Mouse (Mus musculus) heart, embryonic 14.5 days (tissue): ENCODE measurements around the gene Pkib. TPM values are rescaled to one million over a fixed set of nuclear protein-coding genes. Genes with fewer than 3 reads are reported as not detected.
A peak's percentile ranks its signal among the peaks of the same experiment; 100 is the strongest.

ENCODE experiments used
- ATAC-seq: fragments of 200-750 bp; cut with Nextera tagmentation; 2 replicates; pipeline ENCODE4 v1.8.0; 2017; ENCODE audit warnings: low read depth, moderate TSS enrichment; ENCODE audit not compliant: insufficient number of reproducible peaks, insufficient read depth, low FRiP score
- H3K27ac ChIP-seq, 2 experiments: fragments of 200-500 bp in 1 of 2; fragments of 300-500 bp in 1 of 2; sonication (generic) in 1 of 2; replicated peaks in 1 of 2; 2 replicates each; pipeline ENCODE4 v1.5.1; 2012 to 2014; ENCODE audit warnings: low read depth in 2 of 2, low read length in 2 of 2, control low read depth in 1 of 2, mild to moderate bottlenecking in 1 of 2, mixed read lengths in 1 of 2; ENCODE audit not compliant: control insufficient read depth in 1 of 2, insufficient read depth in 1 of 2
- H3K27me3 ChIP-seq: fragments of 300-500 bp; sonication (generic); 2 replicates; pipeline ENCODE4 v1.6.1; 2014; ENCODE audit warnings: mild to moderate bottlenecking, low read length, control low read depth; ENCODE audit not compliant: control insufficient read depth, insufficient read depth
- H3K36me3 ChIP-seq: fragments of 300-500 bp; sonication (generic); 2 replicates; pipeline ENCODE4 v1.6.1; 2014; ENCODE audit warnings: mild to moderate bottlenecking, control low read depth, low read length, mixed read lengths; ENCODE audit not compliant: control insufficient read depth, insufficient read depth
- H3K4me1 ChIP-seq, 2 experiments: fragments of 200-500 bp in 1 of 2; fragments of 300-500 bp in 1 of 2; sonication (generic) in 1 of 2; 2 replicates each; pipeline ENCODE4 v1.6.1; 2012 to 2014; ENCODE audit warnings: low read length in 2 of 2, control low read depth in 1 of 2, mixed read lengths in 1 of 2; ENCODE audit not compliant: control insufficient read depth in 2 of 2, insufficient read depth in 2 of 2
- H3K4me2 ChIP-seq: fragments of 300-500 bp; sonication (generic); 2 replicates; pipeline ENCODE4 v1.6.1; 2014; ENCODE audit warnings: mild to moderate bottlenecking, low read length
- H3K4me3 ChIP-seq, 2 experiments: fragments of 200-500 bp in 1 of 2; fragments of 300-500 bp in 1 of 2; sonication (generic) in 1 of 2; 2 replicates each; pipeline ENCODE4 v1.5.1; 2012 to 2014; ENCODE audit warnings: low read length in 2 of 2, mild to moderate bottlenecking in 2 of 2, control low read depth in 1 of 2, low read depth in 1 of 2, moderate library complexity in 1 of 2; ENCODE audit not compliant: control insufficient read depth in 1 of 2, insufficient read depth in 1 of 2
- H3K9ac ChIP-seq: fragments of 300-500 bp; sonication (generic); 2 replicates; pipeline ENCODE4 v1.6.1; 2014; ENCODE audit warnings: mild to moderate bottlenecking, low read length
- H3K9me3 ChIP-seq: fragments of 300-500 bp; sonication (generic); 2 replicates; pipeline ENCODE4 v1.6.1; 2016; ENCODE audit warnings: low read length, control low read depth; ENCODE audit not compliant: control insufficient read depth
- WGBS: fragments of 180-500 bp; shearing (Covaris S2); extraction: QIAGEN DNeasy Blood & Tissue Kit; methylation state at CpG from one replicate; pipeline ENCODE4 v1.1.7; 2014; 5-methylcytosine and 5-hydroxymethylcytosine counted together
- polyA plus RNA-seq: library from polyadenylated mRNA; unstranded; fragments of >200 nt; fragmentation: Nextera tagmentation; extraction: Ambion mirVana; gene quantifications from 2 replicates; pipeline ENCODE4 v1.2.1, GENCODE M21; 2014

The Pkib gene
- polyA plus RNA-seq, 1 experiment from 2014 or later, result 2.0 TPM

- WGBS, result 70% methylated on average over 3 of the region's 3 CpGs
- no peak overlapping the region for H3K9ac ChIP-seq
- no peaks in the 10 kb centered on the region for H3K9me3 ChIP-seq
- no peaks in the 10 kb centered on the region for H3K36me3 ChIP-seq
- H3K4me3 ChIP-seq, result no peak overlapping the region
- no peak overlapping the region for H3K4me2 ChIP-seq
- H3K27me3 ChIP-seq, result no peaks in the 10 kb centered on the region
- no peak for ATAC-seq
- H3K4me1 ChIP-seq, result 0 out of 4 replicates have a peak, but pooled peaks cover 0 to 2% of the 10 kb centered on the region in 2 experiments
- H3K27ac ChIP-seq, result no peak overlapping the region
These were observed 99.9 kb downstream of the Pkib start for GRCm38 (mm10) chr10:57731672-57732071.

GRCm38 (mm10) chr10:57740733-57741132 lies 109.0 kb downstream of the Pkib start:
- 79% methylated on average over 4 of the region's 4 CpGs for WGBS
- Histone ChIP-seq H3K4me2 (no peak overlapping the region), H3K9me3 (no peaks in the 10 kb centered on the region), H3K27ac (no peak overlapping the region), H3K4me1 (no peaks in the 10 kb centered on the region), H3K4me3 (no peak overlapping the region), H3K9ac (no peak overlapping the region), H3K36me3 (no peaks in the 10 kb centered on the region), H3K27me3 (no peaks in the 10 kb centered on the region)
- ATAC-seq, result no peak

- H3K4me1 ChIP-seq, result no peaks in the 10 kb centered on the region
- H3K9ac ChIP-seq, result no peak overlapping the region
- no peaks in the 10 kb centered on the region for H3K36me3 ChIP-seq
- ATAC-seq, result no peak
- no peaks in the 10 kb centered on the region for H3K9me3 ChIP-seq
- WGBS, result 51% methylated on average over 2 of the region's 2 CpGs
- no peaks in the 10 kb centered on the region for H3K27me3 ChIP-seq
- no peak overlapping the region for H3K27ac ChIP-seq
- no peak overlapping the region for H3K4me3 ChIP-seq
- H3K4me2 ChIP-seq, result no peak overlapping the region
These were observed 109.6 kb downstream of the Pkib start for GRCm38 (mm10) chr10:57741351-57741750.

GRCm38 (mm10) chr10:57743045-57743444 lies 111.3 kb downstream of the Pkib start:
- Histone ChIP-seq H3K9me3 (no peaks in the 10 kb centered on the region), H3K36me3 (no peaks in the 10 kb centered on the region), H3K4me3 (no peak overlapping the region), H3K27me3 (no peaks in the 10 kb centered on the region), H3K27ac (no peak overlapping the region), H3K4me2 (no peak overlapping the region), H3K4me1 (no peaks in the 10 kb centered on the region), H3K9ac (no peak overlapping the region)
- ATAC-seq, result no peak
- WGBS, result 61% methylated on average over 7 of the region's 7 CpGs

- WGBS, result 5% methylated on average over 6 of the region's 6 CpGs
- ATAC-seq, result no peak
- peak overlapping the region; percentile 36 to 43; a peak in 3 of 4 replicates for H3K4me3 ChIP-seq
- no peak overlapping the region for H3K27ac ChIP-seq
- 0 out of 2 replicates have a peak overlapping the region, but pooled peaks have one; percentile 30 for H3K9ac ChIP-seq
- peak overlapping the region; percentile 64 for H3K4me2 ChIP-seq
- no peaks in the 10 kb centered on the region for H3K4me1 ChIP-seq
- H3K9me3 ChIP-seq, result no peaks in the 10 kb centered on the region
- no peaks in the 10 kb centered on the region for H3K36me3 ChIP-seq
- H3K27me3 ChIP-seq, result no peaks in the 10 kb centered on the region
These were observed 111.8 kb downstream of the Pkib start for GRCm38 (mm10) chr10:57743606-57744016.

- Histone ChIP-seq H3K27me3 (no peaks in the 10 kb centered on the region), H3K4me2 (no peak overlapping the region), H3K36me3 (no peaks in the 10 kb centered on the region), H3K27ac (no peak overlapping the region), H3K9me3 (no peaks in the 10 kb centered on the region), H3K9ac (no peak overlapping the region), H3K4me3 (no peak overlapping the region), H3K4me1 (no peaks in the 10 kb centered on the region)
- 35% methylated on average over 2 of the region's 2 CpGs for WGBS
- no peak for ATAC-seq
These were observed 112.5 kb downstream of the Pkib start for GRCm38 (mm10) chr10:57744128-57744765.

- Histone ChIP-seq H3K27ac (no peak overlapping the region), H3K4me2 (no peak overlapping the region), H3K4me3 (no peak overlapping the region), H3K27me3 (no peaks in the 10 kb centered on the region), H3K36me3 (no peaks in the 10 kb centered on the region), H3K4me1 (no peaks in the 10 kb centered on the region), H3K9ac (no peak overlapping the region), H3K9me3 (no peaks in the 10 kb centered on the region)
- no peak for ATAC-seq
These were observed 113.7 kb downstream of the Pkib start for GRCm38 (mm10) chr10:57745452-57745851.

GRCm38 (mm10) chr10:57747127-57747526 lies 115.3 kb downstream of the Pkib start:
- Histone ChIP-seq H3K27ac (no peak overlapping the region), H3K4me3 (no peak overlapping the region), H3K9ac (no peak overlapping the region), H3K4me2 (no peak overlapping the region), H3K9me3 (no peaks in the 10 kb centered on the region), H3K36me3 (no peaks in the 10 kb centered on the region), H3K4me1 (no peaks in the 10 kb centered on the region), H3K27me3 (no peaks in the 10 kb centered on the region)
- ATAC-seq, result no peak
